Comparison of ENCODE assay signal across 7 mouse cellular contexts in genomic region chr8:119345683-119346075, GRCm38 (mm10). TPM values are rescaled to one million over a fixed set of nuclear protein-coding genes. Genes with fewer than 3 reads are reported as not detected.
DNase-seq lines count a peak whose midpoint lies in the region; ATAC-seq and TF ChIP-seq lines count a peak whose summit lies in the region.

No protein-coding gene starts in this region.

- no peak for DNase-seq in lung, adult 2 months
- no peak for DNase-seq in urinary bladder, postnatal 36 days (ENCODE audit: low spot score in 2 of 2)

- peaks cover 6% of the 10 kb centered on the region for H3K4me1 ChIP-seq in lung, embryonic 16.5 days (replicated peaks; ENCODE audit: control insufficient read depth, insufficient read depth, low read length)
- peaks cover 3% of the 10 kb centered on the region; the same call in 1 of the 2 replicates for H3K4me1 ChIP-seq in lung, adult 2 months (ENCODE audit: control insufficient read depth, insufficient read depth, low read length)
- H3K4me1 ChIP-seq in cortical plate, adult 2 months (ENCODE audit: control insufficient read depth, insufficient read depth, low read length): no peaks in the 10 kb centered on the region
- peaks cover 10% of the 10 kb centered on the region for H3K4me1 ChIP-seq in intestine, embryonic 15.5 days (replicated peaks)
- H3K4me1 ChIP-seq in small intestine, adult 2 months (ENCODE audit: control insufficient read depth, insufficient read depth, insufficient read length, low read length): peaks cover 8% of the 10 kb centered on the region

- no peak for ATAC-seq in lung, embryonic 16.5 days (ENCODE audit: low read depth)
- ATAC-seq in intestine, embryonic 15.5 days: no peak
- ATAC-seq in granulocyte monocyte progenitor cell, adult 5-6 weeks (replicated peaks; ENCODE audit: poor library complexity, severe bottlenecking): no peak

- 80% methylated on average over 15 of the region's 15 CpGs for WGBS in lung, embryonic 16.5 days
- WGBS in lung, adult 2 months: 83% methylated on average over 15 of the region's 15 CpGs
- WGBS in intestine, embryonic 15.5 days: 80% methylated on average over 15 of the region's 15 CpGs
- 85% methylated on average over 15 of the region's 15 CpGs for whole genome bisulfite sequencing in small intestine, adult 2 months

- peaks cover 32% of the 10 kb centered on the region for H3K36me3 ChIP-seq in lung, embryonic 16.5 days (ENCODE audit: control insufficient read depth, insufficient read depth, low read length)
- H3K36me3 ChIP-seq in intestine, embryonic 15.5 days: peaks cover 21% of the 10 kb centered on the region
- H3K36me3 ChIP-seq in small intestine, adult 2 months (ENCODE audit: control insufficient read depth, insufficient read depth, low read length): peaks cover 26% of the 10 kb centered on the region

- H3K9ac ChIP-seq in lung, embryonic 16.5 days (ENCODE audit: low read length): no peak overlapping the region
- H3K9ac ChIP-seq in intestine, embryonic 15.5 days: no peak overlapping the region

- H3K27ac ChIP-seq in lung, embryonic 16.5 days (ENCODE audit: low read length): no peak overlapping the region
- no peak overlapping the region for H3K27ac ChIP-seq in cortical plate, adult 2 months (ENCODE audit: insufficient read depth, low read length)
- no peak overlapping the region for H3K27ac ChIP-seq in intestine, embryonic 15.5 days
- no peak overlapping the region for H3K27ac ChIP-seq in small intestine, adult 2 months (ENCODE audit: insufficient read depth, low read depth, low read length)

- H3K9me3 ChIP-seq in lung, embryonic 16.5 days (ENCODE audit: control insufficient read depth, low read length): peaks cover 3% of the 10 kb centered on the region; the same call in 1 of the 2 replicates
- H3K9me3 ChIP-seq in intestine, embryonic 15.5 days: no peaks in the 10 kb centered on the region

- no peak for TF ChIP-seq POLR2A in lung, adult 2 months (IDR thresholded peaks at IDR 0.05; ENCODE audit: borderline replicate concordance, extremely low read depth, low read depth, low read length)
- TF ChIP-seq POLR2A in cortical plate, adult 2 months (IDR thresholded peaks at IDR 0.05; ENCODE audit: extremely low read depth, insufficient read depth, low read length): no peak
- no peak for TF ChIP-seq POLR2A in small intestine, adult 2 months (IDR thresholded peaks at IDR 0.05; ENCODE audit: low read depth, low read length)

- no peak for TF ChIP-seq CTCF in lung, adult 2 months (IDR thresholded peaks at IDR 0.05; ENCODE audit: insufficient read depth, low read length)
- TF ChIP-seq CTCF in cortical plate, adult 2 months (IDR thresholded peaks at IDR 0.05; ENCODE audit: extremely low read depth, insufficient read depth, low read length): no peak
- TF ChIP-seq CTCF in small intestine, adult 2 months (IDR thresholded peaks at IDR 0.05; ENCODE audit: extremely low read depth, insufficient read length, insufficient replicate concordance, low read depth, low read length): no peak

- peak overlapping the region; percentile 76 for H3K4me2 ChIP-seq in lung, embryonic 16.5 days (ENCODE audit: low read depth, low read length)
- H3K4me2 ChIP-seq in intestine, embryonic 15.5 days (replicated peaks): peak overlapping the region; percentile 61

- H3K27me3 ChIP-seq in lung, embryonic 16.5 days (ENCODE audit: control insufficient read depth, insufficient read depth, low read depth, low read length): peaks cover 2% of the 10 kb centered on the region; the same call in 1 of the 2 replicates
- H3K27me3 ChIP-seq in intestine, embryonic 15.5 days (replicated peaks): no peaks in the 10 kb centered on the region
- H3K27me3 ChIP-seq in small intestine, adult 2 months (ENCODE audit: control insufficient read depth, insufficient read depth, low read length): no peaks in the 10 kb centered on the region

- H3K4me3 ChIP-seq in lung, embryonic 16.5 days (ENCODE audit: low read length): peak overlapping the region; percentile 84
- H3K4me3 ChIP-seq in lung, adult 2 months (replicated peaks; ENCODE audit: extremely low read depth, low read depth, low read length): no peak overlapping the region
- peak overlapping the region; percentile 42; the same call in 1 of the 2 replicates for H3K4me3 ChIP-seq in cortical plate, adult 2 months (ENCODE audit: insufficient read depth, low read length)
- peak overlapping the region; percentile 99; the same call in 1 of the 2 replicates for H3K4me3 ChIP-seq in intestine, embryonic 15.5 days (replicated peaks)
- peak overlapping the region; percentile 81; the same call in 1 of the 2 replicates for H3K4me3 ChIP-seq in small intestine, adult 2 months (ENCODE audit: low read depth, low read length)

RNA-seq across cellular contexts. Expression of gene Hsbp1, which starts 1.4 kb away (rescaled TPM):
- 352 and 375 TPM in 2 replicates for polyA plus RNA-seq in lung, embryonic 16.5 days (2015; fragmentation: Nextera tagmentation; extraction: Ambion mirVana)
- 90.7 and 130 TPM in 2 replicates for polyA plus RNA-seq in lung, adult 2 months (2012; rRNA removed)
- 451 and 498 TPM in 2 replicates for polyA plus RNA-seq in cortical plate, adult 2 months (2012; rRNA removed)
- 272 and 276 TPM in 2 replicates for polyA plus RNA-seq in intestine, embryonic 15.5 days (2015; fragmentation: Nextera tagmentation; extraction: Ambion mirVana)
- polyA plus RNA-seq in small intestine, adult 2 months (2012; rRNA removed): 53.4 and 94.0 TPM in 2 replicates
- 128 and 172 TPM in 2 replicates for total RNA-seq in granulocyte monocyte progenitor cell, adult 5-6 weeks (2014; fragmentation: Nextera tagmentation)
- total RNA-seq in granulocyte monocyte progenitor cell, adult 5-6 weeks (2017): 97.7 and 102 TPM in 2 replicates

RNA-seq across cellular contexts. Expression of gene Mlycd, which starts 49.0 kb away (rescaled TPM):
- polyA plus RNA-seq in lung, embryonic 16.5 days (2015; fragmentation: Nextera tagmentation; extraction: Ambion mirVana): 12.1 and 12.3 TPM in 2 replicates
- 26.9 and 32.0 TPM in 2 replicates for polyA plus RNA-seq in lung, adult 2 months (2012; rRNA removed)
- 24.7 and 26.9 TPM in 2 replicates for polyA plus RNA-seq in cortical plate, adult 2 months (2012; rRNA removed)
- 19.2 and 22.5 TPM in 2 replicates for polyA plus RNA-seq in intestine, embryonic 15.5 days (2015; fragmentation: Nextera tagmentation; extraction: Ambion mirVana)
- 29.0 and 49.6 TPM in 2 replicates for polyA plus RNA-seq in small intestine, adult 2 months (2012; rRNA removed)
- 15.5 and 17.4 TPM in 2 replicates for total RNA-seq in granulocyte monocyte progenitor cell, adult 5-6 weeks (2014; fragmentation: Nextera tagmentation)
- 10.4 and 11.1 TPM in 2 replicates for total RNA-seq in granulocyte monocyte progenitor cell, adult 5-6 weeks (2017)
